Mouse (Mus musculus): ENCODE results near the gene Gprasp1.

DNA sequence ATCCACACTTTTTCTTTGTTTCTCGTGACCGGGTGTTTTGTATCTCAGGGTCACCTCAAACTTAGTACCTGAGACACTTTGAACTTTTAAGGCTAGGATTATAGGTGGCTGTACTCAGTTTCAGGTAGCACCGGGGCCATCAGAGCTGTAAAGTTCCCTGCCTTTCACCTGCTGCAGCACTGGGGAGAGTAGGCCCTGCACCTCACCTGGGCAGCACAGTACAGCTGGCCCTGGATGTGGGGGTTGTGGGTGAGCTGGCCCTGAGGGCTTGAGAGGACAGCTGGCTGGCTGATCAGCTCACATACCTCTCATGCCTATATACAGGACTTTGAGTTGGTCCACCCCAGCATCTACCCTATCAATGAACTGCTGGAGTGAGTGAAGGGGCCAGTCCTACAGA, 61.6 kb downstream of the Gprasp1 start:
- TF ChIP-seq CTCF (IDR thresholded peaks at IDR 0.05; ENCODE audit: low read depth, low read length) (no peak), POLR2A (IDR thresholded peaks at IDR 0.05; ENCODE audit: extremely low read depth, insufficient read depth, low read length) (no peak)
